Mouse (Mus musculus): ENCODE data around the gene Atxn7l3.

Gene Atxn7l3

DNA sequence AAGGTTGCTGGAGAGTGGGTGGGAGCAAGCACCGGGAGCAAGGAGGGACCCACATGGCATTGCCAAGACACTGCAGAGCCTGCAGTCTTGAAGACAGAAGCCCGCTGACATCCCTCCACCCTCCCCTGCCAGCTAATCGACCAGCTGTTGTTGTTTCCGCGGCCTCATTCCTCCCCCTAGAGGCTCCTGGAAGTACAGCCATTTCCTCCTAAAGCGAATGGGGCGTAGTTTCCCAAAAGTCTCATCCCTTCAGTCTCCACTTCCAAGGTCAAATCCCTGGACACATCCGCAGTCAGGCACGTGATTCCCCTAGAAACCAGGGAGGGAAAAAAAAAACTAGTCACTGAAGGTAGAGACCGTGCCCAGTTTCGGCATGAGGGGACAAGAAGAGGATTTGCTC is 29.0 kb downstream of the Atxn7l3 start:
- ATAC-seq (ENCODE audit: insufficient number of reproducible peaks, low FRiP score, low TSS enrichment), result peak; percentile 56; the same call in 1 of the 2 replicates

GRCm38 (mm10) chr11:102266631-102267355 is 29.6 kb downstream of the Atxn7l3 start:
- ATAC-seq (ENCODE audit: insufficient number of reproducible peaks, low FRiP score, low TSS enrichment), result no peak

- ATAC-seq (ENCODE audit: insufficient number of reproducible peaks, low FRiP score, low TSS enrichment), result peak; percentile 40; the same call in 1 of the 2 replicates
Measured at GRCm38 (mm10) chr11:102265816-102266215, 30.6 kb downstream of the Atxn7l3 start.

DNA sequence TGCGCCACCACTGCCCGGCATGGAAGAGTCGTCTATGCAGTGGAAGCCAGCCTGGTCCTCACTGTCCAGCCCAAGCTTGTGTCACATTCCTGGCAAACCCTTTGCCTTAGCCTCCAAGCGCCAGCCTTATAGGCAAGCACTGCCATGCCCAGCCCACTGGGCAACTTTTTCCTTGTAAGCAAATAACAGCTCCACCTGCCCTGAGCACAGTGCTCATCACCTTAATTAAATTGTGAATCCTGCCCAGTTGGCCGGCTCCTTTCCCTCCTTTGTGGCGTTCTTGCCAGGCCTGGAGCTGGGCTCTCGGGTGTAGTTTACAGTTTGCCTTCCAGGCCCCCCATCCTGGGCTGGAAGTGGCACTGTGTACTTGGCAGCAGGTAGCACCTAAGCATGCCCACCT is 33.2 kb downstream of the Atxn7l3 start:
- ATAC-seq (ENCODE audit: insufficient number of reproducible peaks, low FRiP score, low TSS enrichment), result no peak

DNA sequence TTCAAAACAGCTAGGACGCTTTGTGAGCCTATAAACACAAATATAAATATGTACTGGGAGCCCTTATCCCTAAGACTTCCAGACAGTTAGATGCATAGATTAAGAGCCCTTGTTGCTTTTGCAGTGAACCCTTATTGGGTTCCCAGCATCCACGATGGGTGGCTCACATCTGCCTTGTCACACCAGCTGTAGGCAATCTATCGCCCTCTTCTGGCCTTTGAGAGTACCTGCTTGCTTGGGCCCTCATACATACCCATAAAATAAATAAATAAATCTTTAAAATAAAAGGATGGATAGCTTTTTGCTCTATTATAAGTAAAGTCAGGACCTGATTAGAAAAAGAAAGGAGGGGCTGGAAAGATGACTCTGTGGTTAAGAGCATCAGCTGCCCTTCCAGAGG is 37.9 kb downstream of the Atxn7l3 start:
- no peak for ATAC-seq (ENCODE audit: insufficient number of reproducible peaks, low FRiP score, low TSS enrichment)

DNA sequence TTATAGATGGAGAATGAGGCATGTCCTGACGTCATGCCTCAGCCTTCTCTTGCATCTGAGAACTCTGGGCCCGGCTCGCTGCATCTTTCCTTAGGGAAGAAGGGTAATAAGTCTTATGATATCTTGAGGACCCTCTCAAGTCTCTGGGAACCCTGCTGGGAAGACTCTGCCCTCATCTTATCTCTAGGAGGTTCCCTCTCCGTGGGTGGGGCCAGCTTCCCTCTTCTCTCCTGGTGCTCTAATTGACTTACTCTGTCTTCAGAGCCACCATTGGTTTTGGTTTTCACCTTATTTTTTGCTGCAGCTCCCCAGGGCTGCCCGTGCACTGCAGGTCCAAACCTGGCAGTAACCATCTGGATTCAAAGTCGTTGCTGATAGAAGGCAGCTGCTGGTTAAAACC is 38.3 kb downstream of the Atxn7l3 start:
- ATAC-seq (ENCODE audit: insufficient number of reproducible peaks, low FRiP score, low TSS enrichment), result no peak

DNA sequence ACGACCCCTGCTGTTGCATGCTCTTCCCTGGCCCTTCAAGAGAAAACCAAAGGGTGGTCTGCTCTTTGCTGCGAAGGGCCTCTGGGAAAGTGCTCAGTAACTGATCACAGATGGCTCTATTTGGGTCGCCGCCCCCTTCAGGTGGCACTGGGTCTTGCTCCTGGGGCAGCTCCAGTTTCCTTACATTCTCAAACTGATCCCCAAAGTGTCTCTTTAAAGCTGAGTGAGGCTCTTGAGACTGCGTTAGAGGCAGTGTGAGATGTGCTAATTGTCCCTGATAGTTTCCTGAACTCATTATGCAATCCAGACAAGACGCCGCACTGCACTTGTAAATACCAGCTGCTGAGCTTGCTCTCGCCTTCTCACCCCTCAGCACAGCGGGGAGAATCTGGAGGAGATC is 38.9 kb downstream of the Atxn7l3 start:
- ATAC-seq (ENCODE audit: insufficient number of reproducible peaks, low FRiP score, low TSS enrichment), result no peak

GRCm38 (mm10) chr11:102249351-102250090 is 46.9 kb downstream of the Atxn7l3 start:
- ATAC-seq (ENCODE audit: insufficient number of reproducible peaks, low FRiP score, low TSS enrichment), result no peak

GRCm38 (mm10) chr11:102248630-102249230 is 47.7 kb downstream of the Atxn7l3 start, which contains the start of gene BC030867:
Gene BC030867, plus strand, starts transcription at chr11:102248882.
- peak; percentile 64; the same call in 1 of the 2 replicates for ATAC-seq (ENCODE audit: insufficient number of reproducible peaks, low FRiP score, low TSS enrichment)

DNA sequence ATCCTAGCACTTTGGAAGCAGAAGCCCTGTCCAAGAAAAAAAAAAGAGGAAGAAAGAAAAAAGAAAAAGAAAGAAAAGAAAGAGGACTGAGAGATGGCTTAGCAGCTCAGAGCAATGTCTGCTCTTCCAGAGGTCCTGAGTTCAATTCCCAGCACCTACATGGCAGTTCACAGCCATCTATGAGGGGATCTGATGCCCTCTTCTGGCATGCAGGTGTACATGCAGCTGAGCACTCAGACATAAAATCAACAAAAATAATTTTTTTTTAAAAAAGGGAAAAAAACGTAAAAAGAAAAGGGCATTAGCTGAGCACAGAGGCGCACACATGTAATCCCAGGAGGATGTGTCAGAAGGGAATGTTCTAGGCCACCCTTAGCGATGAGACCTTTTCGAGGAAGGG is 49.6 kb downstream of the Atxn7l3 start:
- no peak for ATAC-seq (ENCODE audit: insufficient number of reproducible peaks, low FRiP score, low TSS enrichment)

- no peak for ATAC-seq (ENCODE audit: insufficient number of reproducible peaks, low FRiP score, low TSS enrichment)
Measured at GRCm38 (mm10) chr11:102246273-102246635, 50.2 kb downstream of the Atxn7l3 start.

- ATAC-seq (ENCODE audit: insufficient number of reproducible peaks, low FRiP score, low TSS enrichment), result no peak
Measured at GRCm38 (mm10) chr11:102245581-102246272, 50.7 kb downstream of the Atxn7l3 start.

DNA sequence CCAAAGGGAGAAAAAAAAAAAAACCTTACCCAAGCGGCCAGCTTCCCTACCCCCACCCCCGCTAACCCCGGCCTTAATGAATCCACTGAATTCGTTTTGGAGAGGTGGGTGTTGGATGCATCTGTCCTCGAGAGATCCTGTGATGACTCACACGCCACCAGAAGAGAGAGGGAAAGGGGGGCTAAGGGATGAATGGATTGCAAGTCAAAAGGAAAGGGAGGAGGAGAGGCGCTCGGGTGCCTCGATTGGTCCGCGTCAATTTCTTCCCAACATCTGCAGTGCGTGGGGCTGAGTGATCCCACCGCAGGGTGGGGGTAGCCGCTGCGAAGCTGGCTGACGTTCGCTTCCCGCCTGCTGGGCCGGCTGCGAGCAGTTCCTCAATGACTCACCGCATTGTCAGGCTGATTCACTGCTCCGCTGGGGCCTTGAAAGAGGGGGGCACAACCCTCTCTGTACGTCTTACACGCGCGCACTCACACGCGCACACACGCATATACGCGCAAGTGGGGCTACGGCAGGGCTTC is 51.4 kb downstream of the Atxn7l3 start:
- no peak for ATAC-seq (ENCODE audit: insufficient number of reproducible peaks, low FRiP score, low TSS enrichment)

GRCm38 (mm10) chr11:102241874-102242273 is 54.6 kb downstream of the Atxn7l3 start:
- ATAC-seq (ENCODE audit: insufficient number of reproducible peaks, low FRiP score, low TSS enrichment), result no peak

DNA sequence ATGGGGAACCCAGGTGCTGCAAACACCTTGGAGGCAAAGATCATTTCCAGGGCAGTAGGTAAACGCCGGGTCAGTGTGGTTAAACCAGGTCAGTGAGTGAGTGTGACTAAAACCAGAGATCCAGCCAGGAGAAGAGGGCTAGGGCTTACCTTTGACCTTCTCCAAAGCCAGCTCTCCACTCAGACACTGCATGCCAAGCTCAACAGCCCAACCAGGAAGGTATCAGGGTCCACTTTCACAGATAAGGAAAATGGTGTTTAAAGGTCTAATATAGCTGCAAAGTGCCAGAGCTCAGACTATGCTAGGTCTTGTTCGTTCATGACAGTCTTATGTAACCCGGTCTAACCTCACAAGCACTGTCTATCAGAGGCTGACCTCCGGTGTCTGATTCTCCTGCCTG is 55.2 kb downstream of the Atxn7l3 start:
- no peak for ATAC-seq (ENCODE audit: insufficient number of reproducible peaks, low FRiP score, low TSS enrichment)

GRCm38 (mm10) chr11:102240636-102241035 is 55.8 kb downstream of the Atxn7l3 start:
- no peak for ATAC-seq (ENCODE audit: insufficient number of reproducible peaks, low FRiP score, low TSS enrichment)

Data from cerebellum, adult (tissue).